Mouse (Mus musculus): Measurements from ENCODE around the gene Akr1b7.
A peak's percentile ranks its signal among the peaks of the same experiment; 100 is the strongest.

DNA sequence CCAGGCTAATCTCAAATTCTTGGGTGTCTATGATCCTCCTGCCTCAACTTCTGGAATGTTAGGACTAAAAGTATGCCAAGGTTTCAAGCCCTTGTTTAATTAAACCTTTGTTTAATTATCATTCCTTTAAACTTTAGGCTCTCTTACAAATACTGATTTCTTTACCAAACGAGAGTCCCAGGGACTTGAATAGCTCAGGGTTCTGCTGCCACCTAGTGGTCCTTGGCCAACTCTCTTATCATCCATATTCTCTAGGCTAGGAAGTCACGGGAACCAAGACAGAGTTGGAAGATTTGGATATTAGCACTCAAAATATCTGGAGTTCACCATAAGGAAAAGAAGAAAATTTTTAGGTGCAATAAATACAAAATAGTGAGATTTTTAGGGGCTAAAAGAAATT is 35.8 kb downstream of the Akr1b7 start:
- TF ChIP-seq POLR2A (IDR thresholded peaks at IDR 0.05; ENCODE audit: low read depth, low read length) (no peak), CTCF (conservative IDR thresholded peaks at IDR 0.05; ENCODE audit: insufficient read depth, insufficient read length, low read depth, low read length) (peak; percentile 80)

Data from kidney, adult 2 months (tissue).